Mouse (Mus musculus): ENCODE measurements around the gene Cd244a. TPM values are rescaled to one million over a fixed set of nuclear protein-coding genes. Genes with fewer than 3 reads are reported as not detected.

Gene Cd244a
- polyA plus RNA-seq (2015; fragmentation: Nextera tagmentation; extraction: Ambion mirVana) = 0.48 and 0.88 TPM in 2 replicates

GRCm38 (mm10) chr1:171558898-171559297 is at the start of gene Cd244a:
TSS of gene Cd244a (plus strand) at chr1:171559193.
- H3K4me3 ChIP-seq (replicated peaks) = no peak within 1 kb of the TSS

GRCm38 (mm10) chr1:171513234-171513633 is 45.8 kb upstream of the Cd244a start:
- no peak overlapping the region for H3K9ac ChIP-seq
- no peak for ATAC-seq
- H3K4me2 ChIP-seq (replicated peaks) = no peak overlapping the region
- no peaks in the 10 kb centered on the region for H3K27me3 ChIP-seq (replicated peaks)
- H3K36me3 ChIP-seq = no peaks in the 10 kb centered on the region
- H3K9me3 ChIP-seq = no peaks in the 10 kb centered on the region
- no peak overlapping the region for H3K4me3 ChIP-seq (replicated peaks)
- no peaks in the 10 kb centered on the region for H3K4me1 ChIP-seq (replicated peaks)
- WGBS = 92% methylated on average over 2 of the region's 2 CpGs
- no peak overlapping the region for H3K27ac ChIP-seq

More at GRCm38 (mm10) chr1:171558898-171559297, at the start of gene Cd244a:
- H3K27me3 ChIP-seq (replicated peaks) = no peaks in the 10 kb centered on the region
- H3K36me3 ChIP-seq = no peaks in the 10 kb centered on the region
- H3K9ac ChIP-seq = no peak within 1 kb of the TSS
- no peaks in the 10 kb centered on the region for H3K4me1 ChIP-seq (replicated peaks)
- no peaks in the 10 kb centered on the region for H3K9me3 ChIP-seq
- H3K4me2 ChIP-seq (replicated peaks) = no peak within 1 kb of the TSS
- no peak within 1 kb of the TSS for H3K27ac ChIP-seq
- no peak for ATAC-seq
- 76% methylated on average over 4 of the region's 4 CpGs for WGBS

GRCm38 (mm10) chr1:171513760-171514159 is 45.2 kb upstream of the Cd244a start:
- Histone ChIP-seq H3K9ac (no peak overlapping the region), H3K4me2 (replicated peaks) (no peak overlapping the region), H3K4me1 (replicated peaks) (no peaks in the 10 kb centered on the region), H3K27me3 (replicated peaks) (no peaks in the 10 kb centered on the region), H3K9me3 (no peaks in the 10 kb centered on the region), H3K4me3 (replicated peaks) (no peak overlapping the region), H3K36me3 (no peaks in the 10 kb centered on the region), H3K27ac (no peak overlapping the region)
- no peak for ATAC-seq
- WGBS = 66% methylated on average over 1 of the region's 1 CpGs

- ATAC-seq = no peak
- WGBS = 14% methylated on average over 1 of the region's 1 CpGs
- no peak overlapping the region for H3K4me2 ChIP-seq (replicated peaks)
These were observed 44.0 kb upstream of the Cd244a start for GRCm38 (mm10) chr1:171515039-171515438.

GRCm38 (mm10) chr1:171515557-171515956 is 43.4 kb upstream of the Cd244a start:
- H3K9ac ChIP-seq = no peak overlapping the region
- no peak overlapping the region for H3K4me2 ChIP-seq (replicated peaks)
- ATAC-seq = no peak
- no peaks in the 10 kb centered on the region for H3K4me1 ChIP-seq (replicated peaks)
- no peak overlapping the region for H3K27ac ChIP-seq
- no peak overlapping the region for H3K4me3 ChIP-seq (replicated peaks)
- no peaks in the 10 kb centered on the region for H3K36me3 ChIP-seq
- H3K9me3 ChIP-seq = no peaks in the 10 kb centered on the region
- WGBS = 82% methylated on average over 4 of the region's 4 CpGs
- H3K27me3 ChIP-seq (replicated peaks) = no peaks in the 10 kb centered on the region

More at GRCm38 (mm10) chr1:171515039-171515438, 44.0 kb upstream of the Cd244a start:
- H3K4me1 ChIP-seq (replicated peaks) = no peaks in the 10 kb centered on the region
- no peak overlapping the region for H3K27ac ChIP-seq
- H3K36me3 ChIP-seq = no peaks in the 10 kb centered on the region
- H3K4me3 ChIP-seq (replicated peaks) = no peak overlapping the region
- no peaks in the 10 kb centered on the region for H3K27me3 ChIP-seq (replicated peaks)
- H3K9ac ChIP-seq = no peak overlapping the region
- no peaks in the 10 kb centered on the region for H3K9me3 ChIP-seq

- no peaks in the 10 kb centered on the region for H3K4me1 ChIP-seq (replicated peaks)
- H3K27me3 ChIP-seq (replicated peaks) = no peaks in the 10 kb centered on the region
- H3K9me3 ChIP-seq = no peaks in the 10 kb centered on the region
- no peaks in the 10 kb centered on the region for H3K36me3 ChIP-seq
- no peak overlapping the region for H3K4me2 ChIP-seq (replicated peaks)
- no peak overlapping the region for H3K9ac ChIP-seq
- H3K4me3 ChIP-seq (replicated peaks) = no peak overlapping the region
- ATAC-seq = no peak
- H3K27ac ChIP-seq = no peak overlapping the region
- WGBS = 95% methylated on average over 4 of the region's 4 CpGs
These were observed 27.6 kb upstream of the Cd244a start for GRCm38 (mm10) chr1:171531367-171531766.

GRCm38 (mm10) chr1:171532830-171533229 is 26.2 kb upstream of the Cd244a start:
- no peak overlapping the region for H3K4me2 ChIP-seq (replicated peaks)

GRCm38 (mm10) chr1:171534557-171534956 is 24.4 kb upstream of the Cd244a start:
- Histone ChIP-seq H3K4me3 (replicated peaks) (no peak overlapping the region), H3K27ac (no peak overlapping the region), H3K4me1 (replicated peaks) (no peaks in the 10 kb centered on the region), H3K36me3 (no peaks in the 10 kb centered on the region), H3K27me3 (replicated peaks) (no peaks in the 10 kb centered on the region), H3K9me3 (no peaks in the 10 kb centered on the region), H3K4me2 (replicated peaks) (no peak overlapping the region), H3K9ac (no peak overlapping the region)
- no peak for ATAC-seq

More at GRCm38 (mm10) chr1:171532830-171533229, 26.2 kb upstream of the Cd244a start:
- Histone ChIP-seq H3K36me3 (no peaks in the 10 kb centered on the region), H3K9ac (no peak overlapping the region), H3K4me3 (replicated peaks) (no peak overlapping the region), H3K27me3 (replicated peaks) (no peaks in the 10 kb centered on the region), H3K4me1 (replicated peaks) (no peaks in the 10 kb centered on the region), H3K9me3 (no peaks in the 10 kb centered on the region), H3K27ac (no peak overlapping the region)
- ATAC-seq = no peak
- WGBS = 59% methylated on average over 2 of the region's 2 CpGs

- H3K9ac ChIP-seq = no peak within 1 kb of the TSS
- H3K36me3 ChIP-seq = no peaks in the 10 kb centered on the region
- WGBS = 87% methylated on average over 1 of the region's 1 CpGs
- H3K27me3 ChIP-seq (replicated peaks) = no peaks in the 10 kb centered on the region
- H3K4me2 ChIP-seq (replicated peaks) = no peak within 1 kb of the TSS
- H3K9me3 ChIP-seq = no peaks in the 10 kb centered on the region
- no peak within 1 kb of the TSS for H3K4me3 ChIP-seq (replicated peaks)
- ATAC-seq = no peak
- H3K4me1 ChIP-seq (replicated peaks) = no peaks in the 10 kb centered on the region
- no peak within 1 kb of the TSS for H3K27ac ChIP-seq
These were observed 23.8 kb upstream of the Cd244a start, which contains the start of gene Itln1 for GRCm38 (mm10) chr1:171535194-171535593. TSS of gene Itln1 (minus strand) at chr1:171535294.

- H3K4me2 ChIP-seq (replicated peaks) = no peak overlapping the region
- no peak overlapping the region for H3K27ac ChIP-seq
- H3K27me3 ChIP-seq (replicated peaks) = no peaks in the 10 kb centered on the region
- WGBS = 80% methylated on average over 1 of the region's 1 CpGs
- ATAC-seq = no peak
- no peak overlapping the region for H3K9ac ChIP-seq
- no peak overlapping the region for H3K4me3 ChIP-seq (replicated peaks)
- no peaks in the 10 kb centered on the region for H3K9me3 ChIP-seq
- no peaks in the 10 kb centered on the region for H3K4me1 ChIP-seq (replicated peaks)
- H3K36me3 ChIP-seq = no peaks in the 10 kb centered on the region
These were observed 18.3 kb upstream of the Cd244a start for GRCm38 (mm10) chr1:171540694-171541093.

- Histone ChIP-seq H3K27ac (no peak overlapping the region), H3K36me3 (no peaks in the 10 kb centered on the region), H3K9ac (no peak overlapping the region), H3K9me3 (no peaks in the 10 kb centered on the region), H3K27me3 (replicated peaks) (no peaks in the 10 kb centered on the region), H3K4me2 (replicated peaks) (no peak overlapping the region), H3K4me3 (replicated peaks) (no peak overlapping the region), H3K4me1 (replicated peaks) (no peaks in the 10 kb centered on the region)
- no peak for ATAC-seq
- WGBS = 70% methylated on average over 7 of the region's 7 CpGs
These were observed 7.7 kb upstream of the Cd244a start for GRCm38 (mm10) chr1:171551326-171551725.

GRCm38 (mm10) chr1:171552230-171552629 is 6.8 kb upstream of the Cd244a start:
- Histone ChIP-seq H3K36me3 (no peaks in the 10 kb centered on the region), H3K4me2 (replicated peaks) (no peak overlapping the region), H3K9me3 (no peaks in the 10 kb centered on the region), H3K27ac (no peak overlapping the region), H3K27me3 (replicated peaks) (no peaks in the 10 kb centered on the region), H3K9ac (no peak overlapping the region), H3K4me3 (replicated peaks) (no peak overlapping the region), H3K4me1 (replicated peaks) (no peaks in the 10 kb centered on the region)
- 78% methylated on average over 2 of the region's 2 CpGs for WGBS
- ATAC-seq = no peak

Measured in intestine, embryonic 15.5 days (tissue).